ENCODE assay signal across 8 mouse cellular contexts in genomic region chr2:174077776-174078338, GRCm38 (mm10). TPM values are rescaled to one million over a fixed set of nuclear protein-coding genes. Genes with fewer than 3 reads are reported as not detected.
DNase-seq lines count a peak whose midpoint lies in the region; ATAC-seq and TF ChIP-seq lines count a peak whose summit lies in the region.

No protein-coding gene starts in this region.

- WGBS in heart, embryonic 10.5 days: 25% methylated on average over 11 of the region's 11 CpGs

- H3K27ac ChIP-seq in heart, embryonic 10.5 days: peak overlapping the region; percentile 92; the same call in 1 of the 2 replicates

- peaks cover 33% of the 10 kb centered on the region for H3K4me1 ChIP-seq in heart, embryonic 10.5 days
- H3K4me1 ChIP-seq in E14TG2a.4 (replicated peaks; ENCODE audit: low read depth, low read length): peaks cover 43% of the 10 kb centered on the region

- peak; percentile 17 for ATAC-seq in granulocyte monocyte progenitor cell, adult 5-6 weeks (replicated peaks; ENCODE audit: poor library complexity, severe bottlenecking)
- ATAC-seq in megakaryocyte progenitor cell, adult 5-6 weeks (replicated peaks; ENCODE audit: poor library complexity): 0 out of 2 replicates have a peak, but pooled peaks have one; percentile 1

- TF ChIP-seq CTCF in E14TG2a.4 (conservative IDR thresholded peaks at IDR 0.05; ENCODE audit: low read length): no peak

- no peaks in the 10 kb centered on the region for H3K27me3 ChIP-seq in heart, embryonic 10.5 days (ENCODE audit: insufficient read depth, poor library complexity, severe bottlenecking)
- peaks cover 5% of the 10 kb centered on the region; the same call in 1 of the 2 replicates for H3K27me3 ChIP-seq in E14TG2a.4 (ENCODE audit: insufficient read depth, low read length)

- no peaks in the 10 kb centered on the region for H3K9me3 ChIP-seq in heart, embryonic 10.5 days
- H3K9me3 ChIP-seq in E14TG2a.4 (ENCODE audit: low read length): no peaks in the 10 kb centered on the region

- no peaks in the 10 kb centered on the region for H3K36me3 ChIP-seq in heart, embryonic 10.5 days
- H3K36me3 ChIP-seq in E14TG2a.4 (ENCODE audit: insufficient read depth, low read length): no peaks in the 10 kb centered on the region

- H3K4me3 ChIP-seq in heart, embryonic 10.5 days: peak overlapping the region; percentile 90
- peak overlapping the region; percentile 49 for H3K4me3 ChIP-seq in E14TG2a.4 (replicated peaks; ENCODE audit: low read length)

- DNase-seq in heart, embryonic 10.5 days (ENCODE audit: low spot score): no peak
- DNase-seq in heart, adult 18-20 months: no peak
- no peak for DNase-seq in c-Kit-positive CD71-positive TER-119-positive erythroid progenitor cells, embryonic 14.5 days (ENCODE audit: low spot score)
- no peak for DNase-seq in urinary bladder, postnatal 36 days (ENCODE audit: low spot score in 2 of 2)
- no peak for DNase-seq in layer of hippocampus, postnatal 36 days

RNA-seq across cellular contexts. Expression of gene Stx16, which starts 1.7 kb away (rescaled TPM):
- polyA plus RNA-seq in heart, embryonic 10.5 days (2016; fragmentation: Nextera tagmentation; extraction: Ambion mirVana): 10.1 and 11.9 TPM in 2 replicates
- total RNA-seq in heart, adult 18-20 months (2021): 10 to 100 TPM; 16.4 to 17.3 TPM
- 36.7 and 46.6 TPM in 2 replicates for total RNA-seq in granulocyte monocyte progenitor cell, adult 5-6 weeks (2014; fragmentation: Nextera tagmentation)
- total RNA-seq in granulocyte monocyte progenitor cell, adult 5-6 weeks (2017): 40.6 and 48.2 TPM in 2 replicates
- 26.6 and 29.2 TPM in 2 replicates for total RNA-seq in megakaryocyte progenitor cell, adult 5-6 weeks (2015)
- 19.8 and 30.1 TPM in 2 replicates for total RNA-seq in megakaryocyte progenitor cell, adult 5-6 weeks (2017)
- 10 to 100 TPM; 65.2 to 67.0 TPM for total RNA-seq in layer of hippocampus, postnatal 36 days (2021)

RNA-seq across cellular contexts. Expression of gene Npepl1, which starts 32.3 kb away (rescaled TPM):
- polyA plus RNA-seq in heart, embryonic 10.5 days (2016; fragmentation: Nextera tagmentation; extraction: Ambion mirVana): 51.6 and 53.6 TPM in 2 replicates
- total RNA-seq in heart, adult 18-20 months (2021): 10 to 100 TPM; 66.6 to 70.9 TPM
- total RNA-seq in granulocyte monocyte progenitor cell, adult 5-6 weeks (2014; fragmentation: Nextera tagmentation): 59.3 and 81.7 TPM in 2 replicates
- 24.6 and 30.2 TPM in 2 replicates for total RNA-seq in granulocyte monocyte progenitor cell, adult 5-6 weeks (2017)
- total RNA-seq in megakaryocyte progenitor cell, adult 5-6 weeks (2015): 46.8 and 49.6 TPM in 2 replicates
- total RNA-seq in megakaryocyte progenitor cell, adult 5-6 weeks (2017): 28.2 and 31.7 TPM in 2 replicates
- 10 to 100 TPM in 1 of 2 experiments, 1 to 10 TPM in 1; 9.9 to 10.2 TPM for total RNA-seq in layer of hippocampus, postnatal 36 days (2021)
